Mouse (Mus musculus): ENCODE measurements around the gene AI661453.

DNA sequence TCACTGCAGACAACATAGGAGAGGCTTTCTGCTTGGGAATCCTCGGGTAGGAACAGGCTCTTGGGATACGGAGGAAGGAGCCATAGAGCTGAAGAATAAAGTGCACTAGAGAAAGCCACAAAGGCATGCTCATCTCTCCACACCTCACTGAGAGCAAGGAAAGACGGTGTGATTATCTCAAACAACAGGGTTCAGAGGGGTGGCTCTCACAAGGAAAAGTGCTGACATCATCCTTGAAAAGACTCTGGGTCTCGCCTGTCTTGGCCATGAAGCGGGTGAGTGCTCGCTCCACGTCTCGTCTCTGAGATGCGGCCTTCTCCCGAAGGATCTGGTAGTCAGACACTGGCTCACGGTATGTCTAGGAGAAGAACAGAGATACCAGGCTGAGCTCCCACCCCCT is 57.7 kb downstream of the AI661453 start:
- TF ChIP-seq POLR2A (IDR thresholded peaks at IDR 0.05; ENCODE audit: insufficient read depth, low read length), result no peak
- TF ChIP-seq EP300 (IDR thresholded peaks at IDR 0.05; ENCODE audit: insufficient read depth, low read depth, low read length), result no peak

All from ES-Bruce4 (cell line).